Mouse (Mus musculus) intestine, embryonic 15.5 days (tissue): ENCODE data around the gene Plekhn1. TPM values are rescaled to one million over a fixed set of nuclear protein-coding genes. Genes with fewer than 3 reads are reported as not detected.

Experiments
- ATAC-seq: fragments of 200-750 bp; cut with Nextera tagmentation; 2 replicates; pipeline ENCODE4 v1.8.0; 2017; ENCODE audit warnings: moderate TSS enrichment, moderate library complexity
- H3K27ac ChIP-seq: fragments of 300-500 bp; sonication (generic); 2 replicates; pipeline ENCODE4 v1.5.1; 2015; ENCODE audit warnings: mild to moderate bottlenecking, inconsistent platforms
- H3K27me3 ChIP-seq: fragments of 300-500 bp; sonication (generic); replicated peaks from 2 replicates; pipeline ENCODE4 v1.6.1; 2015; ENCODE audit warnings: inconsistent platforms
- H3K36me3 ChIP-seq: fragments of 300-500 bp; sonication (generic); 2 replicates; pipeline ENCODE4 v1.6.1; 2015; ENCODE audit warnings: inconsistent platforms
- H3K4me1 ChIP-seq: fragments of 300-500 bp; sonication (generic); replicated peaks from 2 replicates; pipeline ENCODE4 v1.6.1; 2015; ENCODE audit warnings: inconsistent platforms
- H3K4me2 ChIP-seq: fragments of 300-500 bp; sonication (generic); replicated peaks from 2 replicates; pipeline ENCODE4 v1.6.1; 2015; ENCODE audit warnings: mild to moderate bottlenecking, inconsistent platforms
- H3K4me3 ChIP-seq: fragments of 300-500 bp; sonication (generic); replicated peaks from 2 replicates; pipeline ENCODE4 v1.5.1; 2015; ENCODE audit warnings: inconsistent platforms
- H3K9ac ChIP-seq: fragments of 300-500 bp; sonication (generic); 2 replicates; pipeline ENCODE4 v1.6.1; 2015; ENCODE audit warnings: inconsistent platforms
- H3K9me3 ChIP-seq: fragments of 300-500 bp; sonication (generic); 2 replicates; pipeline ENCODE4 v1.6.1; 2016; ENCODE audit warnings: inconsistent platforms
- WGBS: fragments of 180-500 bp; shearing (Covaris S2); methylation state at CpG from one replicate; pipeline ENCODE4 v1.1.7; 2015; 5-methylcytosine and 5-hydroxymethylcytosine counted together
- polyA plus RNA-seq: library from polyadenylated mRNA; unstranded; fragments of >200 nt; fragmentation: Nextera tagmentation; extraction: Ambion mirVana; gene quantifications from 2 replicates; pipeline ENCODE4 v1.2.1, GENCODE M21; 2015

The Plekhn1 gene
- polyA plus RNA-seq, 1 experiment from 2014 or later = 12.6 TPM

DNA sequence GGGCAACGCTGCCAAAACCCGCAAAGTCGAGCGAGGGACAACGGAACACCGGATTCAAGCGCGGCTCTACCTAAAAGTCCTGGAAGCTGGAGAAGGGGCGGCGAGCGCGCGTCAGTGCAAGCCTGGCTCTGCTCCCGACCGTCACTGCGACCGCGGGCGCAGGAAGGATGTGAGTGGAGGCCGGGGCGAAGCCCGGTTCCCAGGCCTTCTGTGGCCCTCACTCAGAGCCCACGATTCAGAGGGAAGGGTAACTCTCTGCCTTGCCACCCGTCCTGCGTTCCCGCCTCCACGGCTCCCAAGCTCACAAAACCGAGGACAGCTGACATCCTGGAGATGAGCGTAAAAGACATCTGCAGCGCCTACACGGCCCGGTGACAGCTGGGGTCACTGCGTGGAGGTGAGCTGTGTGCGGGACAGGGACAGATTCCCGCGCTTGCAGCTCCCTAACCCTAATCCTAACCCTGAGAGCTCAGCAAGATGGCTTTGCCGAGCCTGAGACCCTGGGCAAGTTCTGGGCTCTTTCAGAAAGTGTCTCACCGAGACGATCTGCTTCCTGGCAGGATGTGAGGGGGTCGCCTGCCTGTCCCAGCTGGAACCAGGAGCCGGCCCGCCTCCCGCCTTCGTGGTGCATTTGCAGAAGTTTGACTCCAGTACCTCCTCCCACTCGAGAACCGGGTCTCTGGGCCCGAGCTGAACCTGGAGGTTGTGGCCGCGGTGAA, 31.1 kb downstream of the Plekhn1 start:
- Histone ChIP-seq H3K4me1 (no peaks in the 10 kb centered on the region; the same call in 1 of the 2 replicates), H3K9me3 (no peaks in the 10 kb centered on the region), H3K9ac (peak overlapping the region; percentile 46), H3K27me3 (peaks cover 13% of the 10 kb centered on the region; the same call in 1 of the 2 replicates), H3K36me3 (no peaks in the 10 kb centered on the region), H3K27ac (peak overlapping the region; percentile 45; the same call in 1 of the 2 replicates), H3K4me3 (peak overlapping the region; percentile 54), H3K4me2 (peak overlapping the region; percentile 94)
- WGBS = under 1% methylated on average over 49 of the region's 49 CpGs
- peak; percentile 53 for ATAC-seq

DNA sequence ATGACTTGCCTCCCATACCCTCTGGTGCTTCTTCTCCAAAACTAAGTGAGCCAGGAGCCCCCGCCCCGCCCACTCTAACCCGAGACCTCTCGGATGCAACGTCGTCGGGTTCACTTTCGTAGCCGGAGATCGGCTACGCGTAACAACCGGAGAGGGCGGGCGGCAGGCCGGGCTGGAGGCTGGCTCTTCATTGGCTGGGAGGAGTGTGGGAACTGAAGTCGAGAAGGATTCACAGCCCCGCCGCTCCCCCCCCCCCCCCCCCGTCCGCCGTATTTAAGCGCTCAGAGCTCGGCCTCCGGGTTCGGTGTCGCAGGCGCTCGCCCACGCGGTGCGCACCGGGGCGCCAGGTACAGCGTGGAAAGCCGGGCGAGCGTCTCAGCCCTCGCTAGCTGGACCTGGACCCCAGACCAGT, 31.6 kb downstream of the Plekhn1 start, which contains the start of gene AW011738:
Gene AW011738 (plus strand): TSS at position 304 of the 412 bp plus-strand sequence.
- ATAC-seq = peak; percentile 77
- H3K36me3 ChIP-seq = no peaks in the 10 kb centered on the region
- H3K9me3 ChIP-seq = no peaks in the 10 kb centered on the region
- H3K27me3 ChIP-seq = peaks cover 13% of the 10 kb centered on the region; the same call in 1 of the 2 replicates
- peak within 1 kb of the TSS; percentile 94 for H3K4me2 ChIP-seq
- H3K9ac ChIP-seq = peak within 1 kb of the TSS; percentile 46
- no peaks in the 10 kb centered on the region; the same call in 1 of the 2 replicates for H3K4me1 ChIP-seq
- H3K27ac ChIP-seq = peak within 1 kb of the TSS; percentile 45; the same call in 1 of the 2 replicates
- H3K4me3 ChIP-seq = peak within 1 kb of the TSS; percentile 54
- WGBS = under 1% methylated on average over 37 of the region's 39 CpGs

DNA sequence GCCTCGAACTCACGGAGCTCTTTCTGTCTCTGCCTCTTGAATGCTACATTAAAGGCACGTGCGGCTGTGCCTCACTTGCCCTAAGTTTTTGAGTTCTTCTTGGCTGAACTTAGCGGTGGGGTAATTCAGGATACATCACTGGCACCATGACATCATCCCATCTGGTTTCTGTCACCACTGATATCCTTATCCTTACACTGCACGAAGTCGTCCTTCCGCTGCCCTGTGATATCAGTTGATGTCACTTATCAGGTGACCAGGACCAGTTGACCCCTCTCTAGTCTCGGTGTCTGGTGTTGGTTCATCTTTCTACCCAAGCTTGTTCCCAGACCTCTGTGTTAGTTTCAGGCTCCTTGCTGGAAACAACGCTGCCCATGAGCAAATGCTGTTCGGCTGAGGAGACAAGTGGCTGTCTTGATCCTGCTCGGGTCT, 32.2 kb downstream of the Plekhn1 start:
- peak overlapping the region; percentile 54 for H3K4me3 ChIP-seq
- H3K4me1 ChIP-seq = no peaks in the 10 kb centered on the region; the same call in 1 of the 2 replicates
- H3K27ac ChIP-seq = no peak overlapping the region
- H3K9me3 ChIP-seq = no peaks in the 10 kb centered on the region
- H3K36me3 ChIP-seq = no peaks in the 10 kb centered on the region
- 31% methylated on average over 12 of the region's 12 CpGs for WGBS
- no peak overlapping the region for H3K9ac ChIP-seq
- ATAC-seq = no peak
- H3K4me2 ChIP-seq = peak overlapping the region; percentile 94
- peaks cover 13% of the 10 kb centered on the region; the same call in 1 of the 2 replicates for H3K27me3 ChIP-seq

DNA sequence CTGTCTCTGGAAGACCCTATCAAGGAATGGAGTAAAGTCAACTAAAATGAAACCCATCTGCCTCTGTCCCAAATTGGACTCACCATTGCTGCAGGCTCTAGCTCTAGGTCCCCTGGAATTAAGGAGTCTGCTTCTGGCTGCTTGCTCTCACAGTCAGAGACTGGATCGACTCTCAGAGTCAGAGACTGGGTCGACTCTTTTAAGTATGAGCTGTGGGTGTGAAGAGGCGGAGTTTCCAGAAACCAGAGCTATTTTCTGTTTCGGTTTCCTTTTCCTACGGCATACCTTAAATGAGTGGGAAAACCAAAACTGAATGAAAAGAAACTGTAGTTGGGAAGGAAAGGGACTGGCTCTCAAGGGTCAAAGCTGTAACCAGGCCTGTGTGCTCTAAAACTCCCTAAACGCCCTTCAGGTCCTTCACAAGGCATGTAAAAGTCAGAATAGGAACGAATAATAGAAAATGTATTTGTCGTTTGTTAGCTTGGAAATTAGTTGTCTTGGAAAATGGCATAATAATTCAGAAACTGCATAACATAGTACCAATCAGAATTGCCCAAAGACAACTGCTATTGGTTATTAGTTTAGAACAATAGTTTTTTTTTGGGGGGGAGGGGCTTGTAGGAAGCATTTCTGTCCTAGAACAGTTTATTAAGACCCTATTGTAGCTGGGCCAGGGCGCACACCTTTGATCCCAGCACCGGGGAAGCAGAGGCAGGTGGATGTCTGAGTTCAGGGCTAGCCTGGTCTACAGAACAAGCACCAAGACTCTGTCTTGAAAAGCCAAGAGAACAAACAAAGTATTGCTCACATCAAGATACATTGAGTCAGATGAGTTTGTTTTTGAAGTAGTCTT, 33.8 kb downstream of the Plekhn1 start, which contains the start of gene Isg15:
Gene Isg15 (minus strand): TSS at position 196 of the 853 bp plus-strand sequence.
- 55% methylated on average over 10 of the region's 10 CpGs for WGBS
- Histone ChIP-seq H3K9ac (no peak within 1 kb of the TSS), H3K27me3 (peaks cover 13% of the 10 kb centered on the region; the same call in 1 of the 2 replicates), H3K27ac (no peak within 1 kb of the TSS), H3K9me3 (no peaks in the 10 kb centered on the region), H3K4me2 (peak within 1 kb of the TSS; percentile 24; the same call in 1 of the 2 replicates), H3K4me3 (no peak within 1 kb of the TSS), H3K36me3 (no peaks in the 10 kb centered on the region), H3K4me1 (peaks cover 7% of the 10 kb centered on the region)
- ATAC-seq = no peak

DNA sequence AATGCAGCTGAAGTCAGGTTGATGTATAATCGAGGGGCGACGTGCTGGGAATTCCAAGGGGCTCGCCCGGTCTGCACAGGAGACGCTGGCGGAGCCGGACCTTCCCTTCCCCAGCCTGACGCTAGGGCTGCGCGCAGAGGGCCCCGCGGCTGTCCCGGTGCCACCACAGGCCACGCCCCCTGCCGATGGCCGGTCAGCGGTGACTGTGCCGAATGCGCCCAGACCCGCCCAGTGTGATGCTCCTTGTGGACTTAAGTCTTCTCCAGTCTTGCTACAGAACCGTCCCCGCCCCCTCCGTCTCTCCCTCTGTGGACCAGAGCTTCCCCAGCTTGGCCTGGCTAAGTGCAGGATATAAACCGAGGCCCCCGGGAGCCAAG, 36.8 kb downstream of the Plekhn1 start:
- Histone ChIP-seq H3K27me3 (peaks cover 4% of the 10 kb centered on the region; the same call in 1 of the 2 replicates), H3K9ac (peak overlapping the region; percentile 56), H3K27ac (peak overlapping the region; percentile 96), H3K4me1 (peaks cover 35% of the 10 kb centered on the region), H3K4me3 (peak overlapping the region; percentile 93), H3K4me2 (peak overlapping the region; percentile 75), H3K9me3 (no peaks in the 10 kb centered on the region), H3K36me3 (no peaks in the 10 kb centered on the region)
- ATAC-seq = peak; percentile 92
- WGBS = under 1% methylated on average over 26 of the region's 26 CpGs

DNA sequence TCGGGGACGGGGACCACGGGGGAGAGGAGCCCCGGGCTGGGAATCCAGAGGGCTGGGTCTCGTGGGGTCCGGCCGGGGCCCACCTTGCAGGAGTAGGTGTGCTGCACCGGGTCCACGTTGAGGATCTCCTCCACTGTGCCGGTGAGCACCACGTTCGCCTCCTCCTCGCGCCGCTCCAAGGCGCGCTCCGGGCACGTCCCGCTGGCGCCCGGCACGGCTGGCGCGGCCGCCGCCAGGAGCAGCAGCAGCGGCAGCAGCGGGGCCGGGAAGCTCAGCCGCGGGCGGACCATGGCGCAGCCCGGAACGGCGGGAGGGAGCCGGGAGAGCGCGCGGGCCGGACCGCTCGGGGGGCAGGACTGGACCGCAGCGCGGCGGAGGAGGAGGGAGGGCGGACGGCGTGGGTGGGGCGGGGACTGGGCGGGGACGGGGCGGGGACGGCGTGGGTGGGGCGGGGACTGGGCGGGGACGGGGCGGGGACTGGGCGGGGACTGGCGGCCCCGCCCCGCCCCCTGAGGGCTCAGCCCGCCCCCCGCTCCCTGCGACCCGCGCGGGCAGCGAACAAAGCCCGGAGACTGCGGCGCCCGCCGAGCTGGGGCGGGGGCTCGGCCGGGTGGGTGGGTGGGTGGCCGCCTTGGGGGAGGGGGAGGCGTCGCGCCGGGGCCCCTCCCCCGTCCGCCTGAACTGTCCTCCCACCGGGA, 37.4 kb downstream of the Plekhn1 start, which contains the start of gene Agrn:
Gene Agrn (minus strand): TSS at position 358 of the 698 bp plus-strand sequence.
- Histone ChIP-seq H3K4me1 (peaks cover 41% of the 10 kb centered on the region), H3K9ac (peak within 1 kb of the TSS; percentile 89), H3K9me3 (no peaks in the 10 kb centered on the region), H3K4me2 (peak within 1 kb of the TSS; percentile 91), H3K27me3 (peaks cover 1% of the 10 kb centered on the region; the same call in 1 of the 2 replicates), H3K36me3 (0 out of 2 replicates have a peak, but pooled peaks cover 2% of the 10 kb centered on the region), H3K4me3 (peak within 1 kb of the TSS; percentile 93), H3K27ac (peak within 1 kb of the TSS; percentile 96)
- WGBS = 1% methylated on average over 39 of the region's 88 CpGs
- peak; percentile 87 for ATAC-seq

DNA sequence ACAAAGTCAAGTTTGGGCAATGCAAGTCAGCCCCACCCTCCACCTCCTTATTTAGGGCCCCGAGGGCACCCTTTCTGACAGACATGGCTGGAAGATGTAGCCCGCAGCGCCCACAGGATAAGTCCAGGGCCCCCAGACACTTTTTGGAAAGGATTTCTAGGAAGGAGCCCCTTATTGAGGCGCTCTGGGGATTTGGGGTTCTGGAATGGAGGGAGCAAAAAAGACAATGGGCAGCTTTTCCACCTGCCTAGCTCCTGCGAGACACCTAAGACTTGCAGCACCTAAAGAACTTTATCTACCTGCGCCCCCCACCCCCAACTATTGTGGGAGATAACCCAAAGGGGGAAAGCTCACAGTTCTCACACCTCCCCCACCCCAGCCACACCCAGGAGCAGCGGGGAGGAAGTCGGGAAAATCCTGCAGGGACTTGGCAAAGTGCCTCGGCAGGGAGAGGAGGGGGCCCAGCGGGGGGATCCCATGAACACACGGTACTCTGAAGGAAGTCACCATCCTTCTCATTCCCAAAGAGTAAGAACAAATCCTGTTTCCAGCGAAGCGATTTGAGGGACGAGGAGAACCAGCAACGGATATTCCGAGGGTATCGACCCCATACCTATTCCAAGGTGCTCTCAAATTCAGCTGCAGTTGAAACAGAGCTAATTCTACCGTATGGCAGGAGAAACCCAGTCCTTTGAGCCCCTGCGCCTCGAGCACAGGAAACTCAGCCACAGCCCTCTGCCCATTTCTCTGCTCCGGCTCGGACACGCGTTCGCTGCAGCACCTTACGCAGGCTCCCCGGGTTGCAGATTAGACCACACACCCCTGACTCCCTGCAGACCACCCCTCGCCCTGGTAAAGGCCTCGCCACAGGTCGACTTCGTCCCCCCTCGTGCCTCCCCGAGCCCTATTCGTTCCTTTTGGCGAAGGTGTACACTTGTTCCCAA, 38.5 kb downstream of the Plekhn1 start:
- peak overlapping the region; percentile 91 for H3K4me2 ChIP-seq
- no peaks in the 10 kb centered on the region for H3K27me3 ChIP-seq
- 3% methylated on average over 35 of the region's 35 CpGs for WGBS
- H3K9me3 ChIP-seq = no peaks in the 10 kb centered on the region
- H3K36me3 ChIP-seq = 0 out of 2 replicates have a peak, but pooled peaks cover 7% of the 10 kb centered on the region
- no peak for ATAC-seq
- H3K4me3 ChIP-seq = peak overlapping the region; percentile 93
- H3K9ac ChIP-seq = peak overlapping the region; percentile 89
- peak overlapping the region; percentile 68 for H3K27ac ChIP-seq
- peaks cover 44% of the 10 kb centered on the region for H3K4me1 ChIP-seq

DNA sequence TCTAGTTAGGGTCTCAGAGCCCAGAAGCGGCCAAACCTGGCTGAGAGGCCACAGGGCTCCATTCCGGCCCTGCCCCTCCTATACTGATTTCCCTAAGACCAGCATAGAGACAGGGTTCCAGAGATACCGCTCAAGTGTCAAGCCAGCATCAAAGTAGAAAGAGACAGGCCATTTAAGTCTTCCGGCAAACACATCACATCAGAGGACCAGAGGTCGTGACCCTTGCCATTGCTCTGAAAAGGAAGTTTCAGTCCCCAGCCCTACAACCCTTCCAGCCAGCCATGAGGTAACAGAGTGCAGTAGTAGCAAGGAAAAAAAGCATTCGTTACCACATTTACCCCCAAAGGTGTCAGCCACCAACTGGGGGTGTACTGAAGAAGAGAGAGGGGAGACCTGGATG, 40.3 kb downstream of the Plekhn1 start:
- Histone ChIP-seq H3K4me1 (peaks cover 51% of the 10 kb centered on the region), H3K27ac (peak overlapping the region; percentile 44; the same call in 1 of the 2 replicates), H3K4me3 (no peak overlapping the region), H3K36me3 (0 out of 2 replicates have a peak, but pooled peaks cover 7% of the 10 kb centered on the region), H3K9ac (no peak overlapping the region; the same call in 1 of the 2 replicates), H3K27me3 (no peaks in the 10 kb centered on the region), H3K4me2 (peak overlapping the region; percentile 91), H3K9me3 (no peaks in the 10 kb centered on the region)
- 45% methylated on average over 6 of the region's 6 CpGs for WGBS
- no peak for ATAC-seq

DNA sequence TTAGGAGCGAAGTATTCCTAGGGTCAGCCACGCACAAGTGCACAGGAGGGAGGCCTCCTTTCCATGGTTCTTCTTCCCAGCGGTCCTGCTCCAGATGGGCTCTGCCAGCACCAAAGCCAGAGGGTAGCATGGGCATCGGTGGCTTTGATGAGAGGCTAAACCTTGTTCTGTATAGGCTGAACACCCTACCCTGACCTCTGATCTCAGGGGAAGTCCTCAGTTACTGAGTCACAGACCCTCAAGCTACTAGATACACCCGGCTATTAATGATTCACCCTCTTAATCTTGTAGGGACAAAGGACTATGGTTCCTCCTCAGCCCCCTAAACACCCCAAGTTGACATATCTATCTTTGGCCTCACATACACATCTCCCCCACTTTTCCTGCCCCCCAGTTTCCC, 40.8 kb downstream of the Plekhn1 start:
- H3K4me3 ChIP-seq = no peak overlapping the region
- no peaks in the 10 kb centered on the region for H3K9me3 ChIP-seq
- H3K27me3 ChIP-seq = no peaks in the 10 kb centered on the region
- peak overlapping the region; percentile 44; the same call in 1 of the 2 replicates for H3K27ac ChIP-seq
- peaks cover 56% of the 10 kb centered on the region for H3K4me1 ChIP-seq
- H3K9ac ChIP-seq = no peak overlapping the region; the same call in 1 of the 2 replicates
- 56% methylated on average over 5 of the region's 5 CpGs for WGBS
- no peak for ATAC-seq
- H3K36me3 ChIP-seq = 0 out of 2 replicates have a peak, but pooled peaks cover 7% of the 10 kb centered on the region
- H3K4me2 ChIP-seq = peak overlapping the region; percentile 91

DNA sequence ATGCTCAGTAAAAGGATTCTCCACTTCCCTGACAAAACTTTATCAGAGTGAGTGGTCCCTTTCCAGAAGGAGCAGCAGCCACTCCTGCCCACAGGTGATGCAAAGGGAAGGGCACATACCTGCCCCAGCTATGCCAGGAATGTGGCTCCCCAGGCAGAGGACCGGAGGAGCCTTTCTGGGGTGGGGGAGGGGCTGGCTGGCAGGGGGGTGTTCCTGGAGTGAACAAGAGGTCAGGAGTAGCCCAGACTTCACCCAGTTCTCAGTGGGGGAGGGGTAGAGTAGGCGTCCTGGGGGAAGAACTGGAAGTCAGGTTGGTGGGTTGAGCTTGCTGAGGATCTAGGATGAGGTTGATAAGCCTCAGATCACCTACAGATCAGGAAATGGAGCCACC, 41.5 kb downstream of the Plekhn1 start:
- no peak overlapping the region for H3K4me3 ChIP-seq
- no peaks in the 10 kb centered on the region for H3K27me3 ChIP-seq
- no peak overlapping the region; the same call in 1 of the 2 replicates for H3K9ac ChIP-seq
- peak overlapping the region; percentile 91; the same call in 1 of the 2 replicates for H3K4me2 ChIP-seq
- H3K36me3 ChIP-seq = 0 out of 2 replicates have a peak, but pooled peaks cover 7% of the 10 kb centered on the region
- no peaks in the 10 kb centered on the region for H3K9me3 ChIP-seq
- ATAC-seq = no peak
- 26% methylated on average over 2 of the region's 2 CpGs for WGBS
- H3K4me1 ChIP-seq = peaks cover 61% of the 10 kb centered on the region
- H3K27ac ChIP-seq = peak overlapping the region; percentile 74
